Mouse (Mus musculus) bone marrow, adult 2 months (tissue): ENCODE results near the gene Ahsg. TPM values are rescaled to one million over a fixed set of nuclear protein-coding genes. Genes with fewer than 3 reads are reported as not detected.

ENCODE experiments used
- H3K27ac ChIP-seq: fragments of 200-500 bp; 2 replicates; pipeline ENCODE4 v1.5.1; 2012; ENCODE audit warnings: low read depth, mild to moderate bottlenecking, control low read depth, inconsistent platforms, low read length; ENCODE audit not compliant: control insufficient read depth, poor library complexity, insufficient read depth
- H3K4me1 ChIP-seq: fragments of 200-500 bp; 2 replicates; pipeline ENCODE4 v1.6.1; 2011; ENCODE audit warnings: low read length; ENCODE audit not compliant: control insufficient read depth, insufficient read depth
- H3K4me3 ChIP-seq: fragments of 200-500 bp; replicated peaks from 2 replicates; pipeline ENCODE3; 2011; ENCODE audit warnings: mild to moderate bottlenecking, low read depth, low read length, control low read depth; ENCODE audit not compliant: control insufficient read depth
- CTCF ChIP-seq: fragments of 200-500 bp; IDR thresholded peaks from 2 replicates; pipeline ENCODE4 v1.5.1; 2011; ENCODE audit warnings: low read length, control low read depth; ENCODE audit not compliant: control insufficient read depth, insufficient read depth
- POLR2A ChIP-seq: fragments of 200-500 bp; IDR thresholded peaks from 2 replicates; pipeline ENCODE4 v1.6.1; 2011; ENCODE audit warnings: low read depth, mild to moderate bottlenecking, control low read depth, low read length, borderline replicate concordance; ENCODE audit not compliant: control insufficient read depth
- WGBS: fragments of 180-500 bp; shearing (Covaris S2); methylation state at CpG from one replicate; pipeline ENCODE4 v1.1.7; 2018; 5-methylcytosine and 5-hydroxymethylcytosine counted together
- polyA plus RNA-seq: library from polyadenylated mRNA; stranded (reverse); fragments of >200 nt; gene quantifications from 2 replicates; pipeline ENCODE4 v1.2.4, GENCODE M21; 2011; ENCODE audit warnings: low replicate concordance; ENCODE audit not compliant: missing spikeins, insufficient read depth, insufficient read length

Ahsg gene
- polyA plus RNA-seq, 1 experiment = 61.2 TPM

DNA sequence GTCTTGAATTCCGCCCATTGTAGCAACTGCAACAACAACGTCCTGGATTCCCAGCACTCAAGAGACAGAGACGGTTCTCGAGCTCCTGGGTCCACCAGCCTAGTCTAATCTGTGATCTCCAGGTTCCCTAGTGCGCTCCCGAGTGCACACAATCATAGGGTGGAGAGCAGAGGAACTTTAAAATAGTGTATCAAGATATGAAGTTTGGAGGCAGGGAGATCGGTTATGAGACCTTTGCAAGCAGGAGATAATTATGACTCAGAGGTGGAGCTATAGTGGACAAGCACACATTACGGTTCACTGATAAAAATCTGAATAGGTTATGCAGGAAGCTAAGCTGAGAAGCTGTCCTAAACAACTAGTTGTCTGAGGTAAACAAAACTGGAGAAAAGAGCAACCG lies 34.3 kb upstream of the Ahsg start:
- Histone ChIP-seq H3K27ac (peak overlapping the region; percentile 75), H3K4me3 (peak overlapping the region; percentile 60), H3K4me1 (peaks cover 3% of the 10 kb centered on the region)
- TF ChIP-seq POLR2A = no peak
- no peak for TF ChIP-seq CTCF
- WGBS = 6% methylated on average over 9 of the region's 9 CpGs

- WGBS = under 1% methylated on average over 62 of the region's 62 CpGs
- Histone ChIP-seq H3K27ac (peak within 1 kb of the TSS; percentile 75), H3K4me1 (peaks cover 3% of the 10 kb centered on the region), H3K4me3 (peak within 1 kb of the TSS; percentile 92)
- TF ChIP-seq CTCF = no peak
- peak; percentile 63; the same call in 1 of the 2 replicates for TF ChIP-seq POLR2A
These were observed 33.5 kb upstream of the Ahsg start, which contains the start of the genes Tbccd1 and Dnajb11 for GRCm38 (mm10) chr16:22857431-22858113. Gene Tbccd1, minus strand, starts transcription at chr16:22857669. Gene Dnajb11, plus strand, starts transcription at chr16:22857845.

GRCm38 (mm10) chr16:22872397-22872796 lies 18.7 kb upstream of the Ahsg start:
- TF ChIP-seq CTCF = no peak
- TF ChIP-seq POLR2A = no peak
- WGBS = 90% methylated on average over 8 of the region's 8 CpGs
- no peak overlapping the region for H3K4me3 ChIP-seq
- H3K4me1 ChIP-seq = no peaks in the 10 kb centered on the region
- H3K27ac ChIP-seq = no peak overlapping the region

DNA sequence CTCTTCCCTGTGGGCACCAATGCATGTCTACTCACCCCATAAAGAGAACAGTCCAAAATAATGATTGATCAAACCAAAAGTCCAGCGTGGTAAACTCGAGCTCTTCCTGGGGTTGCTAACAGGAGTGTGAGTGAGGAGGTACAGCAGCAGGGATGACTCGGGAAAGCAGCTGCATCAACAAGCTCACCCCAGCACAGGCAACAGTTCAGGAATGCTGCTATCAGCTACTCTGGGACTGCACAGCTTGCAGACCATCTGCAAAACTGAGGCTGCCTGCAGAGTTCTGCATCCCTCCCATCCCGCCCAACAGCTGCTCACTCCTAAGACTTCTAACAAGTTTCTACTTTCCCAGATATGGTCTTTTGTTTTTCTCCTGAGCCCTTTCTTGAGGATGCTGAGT lies 17.7 kb upstream of the Ahsg start:
- Histone ChIP-seq H3K4me1 (no peaks in the 10 kb centered on the region), H3K27ac (no peak overlapping the region), H3K4me3 (no peak overlapping the region)
- WGBS = 70% methylated on average over 4 of the region's 4 CpGs
- TF ChIP-seq CTCF = no peak
- no peak for TF ChIP-seq POLR2A

- WGBS = 52% methylated on average over 9 of the region's 9 CpGs
- H3K27ac ChIP-seq = no peak overlapping the region
These were observed 14.6 kb upstream of the Ahsg start for GRCm38 (mm10) chr16:22876218-22877043.

GRCm38 (mm10) chr16:22877660-22878390 lies 13.3 kb upstream of the Ahsg start:
- Histone ChIP-seq H3K4me3 (no peak overlapping the region), H3K27ac (no peak overlapping the region), H3K4me1 (no peaks in the 10 kb centered on the region)
- WGBS = 83% methylated on average over 11 of the region's 11 CpGs
- TF ChIP-seq POLR2A (no peak), CTCF (no peak)

More at GRCm38 (mm10) chr16:22876218-22877043, 14.6 kb upstream of the Ahsg start:
- no peak for TF ChIP-seq CTCF
- H3K4me3 ChIP-seq = no peak overlapping the region
- H3K4me1 ChIP-seq = no peaks in the 10 kb centered on the region

DNA sequence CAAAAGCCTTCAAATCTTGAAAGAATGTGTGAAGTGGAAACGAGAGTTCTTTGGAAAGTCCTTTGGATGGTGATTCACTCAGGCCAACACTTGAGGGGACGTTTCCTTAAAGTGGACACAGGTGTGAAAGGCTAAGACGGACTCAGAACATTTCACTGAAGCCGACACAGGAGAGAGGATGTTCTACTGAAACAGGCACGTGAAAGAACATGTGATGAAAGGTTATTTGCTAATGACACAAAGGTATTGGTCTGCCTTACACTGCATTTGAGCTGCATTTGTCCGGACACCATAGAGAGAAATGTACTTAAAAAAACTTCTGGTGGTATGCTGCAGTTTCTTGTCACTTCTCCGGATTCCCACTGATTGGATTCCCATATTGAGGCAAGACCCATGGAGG lies 12.4 kb upstream of the Ahsg start:
- TF ChIP-seq CTCF (no peak), POLR2A (no peak)
- Histone ChIP-seq H3K27ac (no peak overlapping the region), H3K4me1 (no peaks in the 10 kb centered on the region), H3K4me3 (no peak overlapping the region)
- WGBS = 74% methylated on average over 7 of the region's 7 CpGs

GRCm38 (mm10) chr16:22879945-22880595 lies 11.0 kb upstream of the Ahsg start:
- H3K4me3 ChIP-seq = no peak overlapping the region
- H3K27ac ChIP-seq = no peak overlapping the region
- 84% methylated on average over 7 of the region's 7 CpGs for WGBS
- no peak for TF ChIP-seq CTCF
- TF ChIP-seq POLR2A = no peak
- no peaks in the 10 kb centered on the region for H3K4me1 ChIP-seq

GRCm38 (mm10) chr16:22880900-22881299 lies 10.2 kb upstream of the Ahsg start:
- 57% methylated on average over 6 of the region's 6 CpGs for WGBS
- no peak for TF ChIP-seq POLR2A
- no peak for TF ChIP-seq CTCF

More at GRCm38 (mm10) chr16:22880900-22881299, 10.2 kb upstream of the Ahsg start:
- Histone ChIP-seq H3K27ac (no peak overlapping the region), H3K4me1 (no peaks in the 10 kb centered on the region), H3K4me3 (no peak overlapping the region)
